Mouse (Mus musculus) G1E (cell line): ENCODE results near the gene Ntrk1.
"Not testable (repeated sequence)": the region's sequence is repeated elsewhere in the genome, so short reads cannot be mapped to it uniquely, and the experiment has no call there.

Experiments
- CTCF ChIP-seq: IDR thresholded peaks from 2 replicates; pipeline ENCODE4 v1.5.1; 2012; ENCODE audit warnings: low read depth, low read length, inconsistent platforms, mixed read lengths
- GATA1 ChIP-seq: IDR thresholded peaks from 2 replicates; pipeline ENCODE4 v1.6.1; 2012; ENCODE audit warnings: borderline replicate concordance, low read length, inconsistent platforms, mixed read lengths
- TAL1 ChIP-seq: conservative IDR thresholded peaks from 2 replicates; pipeline ENCODE4 v1.6.1; 2012; ENCODE audit warnings: low read depth, low read length, inconsistent platforms, mixed read lengths

GRCm38 (mm10) chr3:87824206-87824605, 29.2 kb upstream of the Ntrk1 start, which contains the start of gene Pear1:
- not testable (repeated sequence) for TF ChIP-seq CTCF, GATA1, TAL1
